Mouse (Mus musculus) kidney, adult 2 months (tissue): ENCODE results near the gene Rpl3.

Source experiments
- CTCF ChIP-seq: fragments of 200-500 bp; conservative IDR thresholded peaks from 2 replicates; pipeline ENCODE4 v1.5.1; 2011; ENCODE audit warnings: low read depth, mild to moderate bottlenecking, control low read depth, low read length, moderate library complexity, mixed read lengths; ENCODE audit not compliant: insufficient read depth, insufficient read length
- POLR2A ChIP-seq: fragments of 200-500 bp; IDR thresholded peaks from one replicate; pipeline ENCODE4 v1.6.1; 2011; ENCODE audit warnings: low read depth, low read length, control low read depth

DNA sequence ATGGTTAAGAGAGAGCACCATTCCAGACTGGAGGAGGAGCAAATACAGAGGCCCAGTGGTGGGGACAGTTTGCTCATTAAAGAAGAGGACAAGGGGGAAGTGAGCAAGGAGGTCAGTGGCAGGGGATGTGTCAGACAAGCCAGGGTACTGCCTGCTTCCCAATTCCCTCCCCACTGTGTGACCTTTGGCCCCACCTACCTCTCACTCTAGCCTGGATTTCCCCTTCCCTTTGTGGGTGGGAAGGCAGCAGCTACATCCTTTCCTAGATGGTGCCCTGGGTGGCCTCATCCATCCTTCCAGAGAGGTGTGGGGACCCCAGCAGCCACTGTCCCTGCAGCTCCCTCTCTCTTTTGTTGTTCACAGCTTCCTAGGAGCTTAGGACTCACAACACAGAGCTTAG, 56.8 kb downstream of the Rpl3 start:
- TF ChIP-seq CTCF (no peak), POLR2A (no peak)
